Comparison of ENCODE assay signal across 8 mouse cellular contexts in the genomic region with DNA sequence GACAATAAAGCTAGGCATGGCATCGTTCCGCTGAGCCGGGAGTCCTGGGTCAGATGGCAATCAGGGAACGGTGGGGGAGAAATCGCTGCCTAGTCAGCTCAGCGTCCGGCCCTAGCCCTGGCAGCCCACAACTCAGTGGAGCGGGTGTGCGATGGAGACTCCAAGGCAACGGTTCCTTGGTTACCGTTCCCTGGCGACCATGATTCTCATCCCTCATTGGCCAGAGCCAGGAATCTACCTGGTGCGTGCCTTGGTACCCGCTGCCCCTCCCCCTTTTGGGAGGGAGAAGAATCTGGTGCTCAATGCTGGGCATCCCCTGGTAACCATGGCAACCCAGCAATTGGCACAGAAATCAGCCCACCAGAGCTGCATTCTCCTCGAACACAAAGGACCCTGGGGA. TPM values are rescaled to one million over a fixed set of nuclear protein-coding genes. Genes with fewer than 3 reads are reported as not detected.
A peak's percentile ranks its signal among the peaks of the same experiment; 100 is the strongest.
DNase-seq lines count a peak whose midpoint lies in the region; ATAC-seq lines count a peak whose summit lies in the region.

No protein-coding gene starts in this region.

- H3K4me3 ChIP-seq in kidney, embryonic 15.5 days (replicated peaks), result no peak overlapping the region
- peak overlapping the region; percentile 98 for H3K4me3 ChIP-seq in forebrain, embryonic 12.5 days (replicated peaks)
- H3K4me3 ChIP-seq in midbrain, embryonic 15.5 days, result peak overlapping the region; percentile 77

- H3K27ac ChIP-seq in kidney, embryonic 15.5 days, result peak overlapping the region; percentile 57
- peak overlapping the region; percentile 99 for H3K27ac ChIP-seq in forebrain, embryonic 12.5 days
- peak overlapping the region; percentile 99 for H3K27ac ChIP-seq in midbrain, embryonic 15.5 days

- peaks cover 45% of the 10 kb centered on the region for H3K36me3 ChIP-seq in kidney, embryonic 15.5 days
- H3K36me3 ChIP-seq in forebrain, embryonic 12.5 days (replicated peaks), result peaks cover 51% of the 10 kb centered on the region
- H3K36me3 ChIP-seq in midbrain, embryonic 15.5 days (replicated peaks), result peaks cover 35% of the 10 kb centered on the region

- H3K4me1 ChIP-seq in kidney, embryonic 15.5 days, result peaks cover 59% of the 10 kb centered on the region
- H3K4me1 ChIP-seq in forebrain, embryonic 12.5 days, result peaks cover 49% of the 10 kb centered on the region
- peaks cover 51% of the 10 kb centered on the region for H3K4me1 ChIP-seq in midbrain, embryonic 15.5 days

- no peaks in the 10 kb centered on the region for H3K9me3 ChIP-seq in kidney, embryonic 15.5 days (replicated peaks)
- H3K9me3 ChIP-seq in forebrain, embryonic 12.5 days, result no peaks in the 10 kb centered on the region
- no peaks in the 10 kb centered on the region for H3K9me3 ChIP-seq in midbrain, embryonic 15.5 days

- peak overlapping the region; percentile 91 for H3K4me2 ChIP-seq in kidney, embryonic 15.5 days
- peak overlapping the region; percentile 75 for H3K4me2 ChIP-seq in forebrain, embryonic 12.5 days
- peak overlapping the region; percentile 94 for H3K4me2 ChIP-seq in midbrain, embryonic 15.5 days

- no peak for DNase-seq in kidney, adult 8-10 months
- DNase-seq in layer of hippocampus, adult 8-10 months (ENCODE audit: low spot score in 2 of 2), result peak; percentile 93 to 94
- DNase-seq in urinary bladder, postnatal 14 days (ENCODE audit: low spot score), result no peak
- DNase-seq in ovary, adult 18-20 months (ENCODE audit: low spot score), result no peak
- no peak for DNase-seq in cerebellum, adult 11-12 months

- H3K9ac ChIP-seq in kidney, embryonic 15.5 days, result no peak overlapping the region
- peak overlapping the region; percentile 100 for H3K9ac ChIP-seq in forebrain, embryonic 12.5 days
- H3K9ac ChIP-seq in midbrain, embryonic 15.5 days, result peak overlapping the region; percentile 100

- no peaks in the 10 kb centered on the region for H3K27me3 ChIP-seq in kidney, embryonic 15.5 days
- no peaks in the 10 kb centered on the region for H3K27me3 ChIP-seq in forebrain, embryonic 12.5 days
- H3K27me3 ChIP-seq in midbrain, embryonic 15.5 days (replicated peaks), result no peaks in the 10 kb centered on the region

- WGBS in kidney, embryonic 15.5 days, result 32% methylated on average over 15 of the region's 15 CpGs
- 10% methylated on average over 15 of the region's 15 CpGs for WGBS in forebrain, embryonic 12.5 days
- 4% methylated on average over 15 of the region's 15 CpGs for WGBS in midbrain, embryonic 15.5 days

- no peak for ATAC-seq in kidney, embryonic 15.5 days (replicated peaks; ENCODE audit: low FRiP score)
- peak; percentile 79 for ATAC-seq in forebrain, embryonic 12.5 days (ENCODE audit: low FRiP score)
- peak; percentile 87 for ATAC-seq in midbrain, embryonic 15.5 days (replicated peaks)

RNA-seq across cellular contexts. Expression of gene Dbn1, which starts 4.3 kb away (rescaled TPM):
- 168 and 193 TPM in 2 replicates for polyA plus RNA-seq in kidney, embryonic 15.5 days (2015; fragmentation: Nextera tagmentation; extraction: Ambion mirVana)
- 591 and 654 TPM in 2 replicates for polyA plus RNA-seq in forebrain, embryonic 12.5 days (2016; fragmentation: Nextera tagmentation; extraction: Ambion mirVana)
- total RNA-seq in layer of hippocampus, adult 8-10 months (2022), result 100 to 1,000 TPM; 295 to 399 (median 333) TPM
- polyA plus RNA-seq in midbrain, embryonic 15.5 days (2015; fragmentation: Nextera tagmentation; extraction: Ambion mirVana), result 622 and 645 TPM in 2 replicates

RNA-seq across cellular contexts. Expression of gene Prr7, which starts 19.5 kb away (rescaled TPM):
- polyA plus RNA-seq in kidney, embryonic 15.5 days (2015; fragmentation: Nextera tagmentation; extraction: Ambion mirVana), result 0.70 and 0.75 TPM in 2 replicates
- 1.7 and 2.7 TPM in 2 replicates for polyA plus RNA-seq in forebrain, embryonic 12.5 days (2016; fragmentation: Nextera tagmentation; extraction: Ambion mirVana)
- 10 to 100 TPM; 57.5 to 73.5 (median 60.4) TPM for total RNA-seq in layer of hippocampus, adult 8-10 months (2022)
- 5.5 and 5.7 TPM in 2 replicates for polyA plus RNA-seq in midbrain, embryonic 15.5 days (2015; fragmentation: Nextera tagmentation; extraction: Ambion mirVana)

RNA-seq across cellular contexts. Expression of gene Pdlim7, which starts 29.9 kb away (rescaled TPM):
- 141 and 169 TPM in 2 replicates for polyA plus RNA-seq in kidney, embryonic 15.5 days (2015; fragmentation: Nextera tagmentation; extraction: Ambion mirVana)
- polyA plus RNA-seq in forebrain, embryonic 12.5 days (2016; fragmentation: Nextera tagmentation; extraction: Ambion mirVana), result 139 and 147 TPM in 2 replicates
- 10 to 100 TPM; 88.7 to 99.2 (median 95.5) TPM for total RNA-seq in layer of hippocampus, adult 8-10 months (2022)
- 167 and 171 TPM in 2 replicates for polyA plus RNA-seq in midbrain, embryonic 15.5 days (2015; fragmentation: Nextera tagmentation; extraction: Ambion mirVana)

RNA-seq across cellular contexts. Expression of gene Grk6, which starts 38.7 kb away (rescaled TPM):
- polyA plus RNA-seq in kidney, embryonic 15.5 days (2015; fragmentation: Nextera tagmentation; extraction: Ambion mirVana), result 41.6 and 45.9 TPM in 2 replicates
- polyA plus RNA-seq in forebrain, embryonic 12.5 days (2016; fragmentation: Nextera tagmentation; extraction: Ambion mirVana), result 54.2 and 58.1 TPM in 2 replicates
- 10 to 100 TPM; 61.4 to 74.2 (median 67.5) TPM for total RNA-seq in layer of hippocampus, adult 8-10 months (2022)
- polyA plus RNA-seq in midbrain, embryonic 15.5 days (2015; fragmentation: Nextera tagmentation; extraction: Ambion mirVana), result 40.8 and 41.4 TPM in 2 replicates

RNA-seq across cellular contexts. Expression of gene Dok3, which starts 45.5 kb away (rescaled TPM):
- polyA plus RNA-seq in kidney, embryonic 15.5 days (2015; fragmentation: Nextera tagmentation; extraction: Ambion mirVana), result 2.9 and 3.0 TPM in 2 replicates
- 3.3 and 3.7 TPM in 2 replicates for polyA plus RNA-seq in forebrain, embryonic 12.5 days (2016; fragmentation: Nextera tagmentation; extraction: Ambion mirVana)
- total RNA-seq in layer of hippocampus, adult 8-10 months (2022), result 10 to 100 TPM in 2 of 4 experiments, 1 to 10 TPM in 2; 6.4 to 20.4 (median 12.1) TPM
- polyA plus RNA-seq in midbrain, embryonic 15.5 days (2015; fragmentation: Nextera tagmentation; extraction: Ambion mirVana), result 5.6 and 6.4 TPM in 2 replicates

Comparison
In these comparisons a context has a peak if more than half of its experiments do, and no peak if none do; other contexts are left out.
1. DNase-seq: peak in layer of hippocampus, adult 8-10 months (2 of 2); none in kidney, adult 8-10 months (0 of 2), urinary bladder, postnatal 14 days (single experiment), ovary, adult 18-20 months (single experiment) and cerebellum, adult 11-12 months (single experiment).
2. Peak in every context shown above with its lines, with median percentiles within 50 percentile points of each other: H3K27ac ChIP-seq and H3K4me2 ChIP-seq.